Mouse (Mus musculus): ENCODE data around the gene Lhx5. TPM values are rescaled to one million over a fixed set of nuclear protein-coding genes. Genes with fewer than 3 reads are reported as not detected.
A peak's percentile ranks its signal among the peaks of the same experiment; 100 is the strongest.

Lhx5 gene
- total and polyA plus RNA-seq, 2 experiments from 2014 or later: 14.7 to 27.0 TPM

GRCm38 (mm10) chr5:120437539-120437938 lies 6.0 kb downstream of the Lhx5 start:
- Histone ChIP-seq H3K27ac (ENCODE audit: low read depth, low read length) (peak overlapping the region; percentile 80), H3K4me3 (ENCODE audit: low read depth, low read length) (peak overlapping the region; percentile 37)

GRCm38 (mm10) chr5:120437986-120438385 lies 6.5 kb downstream of the Lhx5 start:
- no peak for DNase-seq (ENCODE audit: low spot score)

More at GRCm38 (mm10) chr5:120437539-120437938, 6.0 kb downstream of the Lhx5 start:
- Histone ChIP-seq H3K36me3 (ENCODE audit: insufficient read depth, low read length) (no peaks in the 10 kb centered on the region), H3K4me2 (ENCODE audit: low read depth, low read length, poor library complexity, severe bottlenecking) (peak overlapping the region; percentile 54), H3K9ac (replicated peaks; ENCODE audit: low read length, poor library complexity, severe bottlenecking) (peak overlapping the region; percentile 73), H3K27me3 (ENCODE audit: insufficient read depth, low read length) (peaks cover 30% of the 10 kb centered on the region), H3K4me1 (ENCODE audit: insufficient read depth, low read length) (no peaks in the 10 kb centered on the region; the same call in 1 of the 2 replicates), H3K9me3 (ENCODE audit: low read length) (no peaks in the 10 kb centered on the region)
- no peak for TF ChIP-seq CTCF (IDR thresholded peaks at IDR 0.05)
- no peak for DNase-seq (ENCODE audit: low spot score)
- no peak for ATAC-seq (ENCODE audit: low FRiP score)
- 2% methylated on average over 17 of the region's 17 CpGs for WGBS

GRCm38 (mm10) chr5:120438469-120438868 lies 7.0 kb downstream of the Lhx5 start:
- Histone ChIP-seq H3K27me3 (ENCODE audit: insufficient read depth, low read length) (peaks cover 28% of the 10 kb centered on the region), H3K4me2 (ENCODE audit: low read depth, low read length, poor library complexity, severe bottlenecking) (peak overlapping the region; percentile 54), H3K4me3 (ENCODE audit: low read depth, low read length) (peak overlapping the region; percentile 37), H3K36me3 (ENCODE audit: insufficient read depth, low read length) (no peaks in the 10 kb centered on the region), H3K9ac (replicated peaks; ENCODE audit: low read length, poor library complexity, severe bottlenecking) (peak overlapping the region; percentile 73), H3K4me1 (ENCODE audit: insufficient read depth, low read length) (no peaks in the 10 kb centered on the region; the same call in 1 of the 2 replicates), H3K27ac (ENCODE audit: low read depth, low read length) (peak overlapping the region; percentile 80), H3K9me3 (ENCODE audit: low read length) (no peaks in the 10 kb centered on the region)
- TF ChIP-seq CTCF (IDR thresholded peaks at IDR 0.05): no peak
- 6% methylated on average over 13 of the region's 13 CpGs for whole genome bisulfite sequencing
- DNase-seq (ENCODE audit: low spot score): no peak
- no peak for ATAC-seq (ENCODE audit: low FRiP score)

More at GRCm38 (mm10) chr5:120437986-120438385, 6.5 kb downstream of the Lhx5 start:
- Histone ChIP-seq H3K36me3 (ENCODE audit: insufficient read depth, low read length) (no peaks in the 10 kb centered on the region), H3K9ac (replicated peaks; ENCODE audit: low read length, poor library complexity, severe bottlenecking) (peak overlapping the region; percentile 73), H3K27ac (ENCODE audit: low read depth, low read length) (peak overlapping the region; percentile 80), H3K4me2 (ENCODE audit: low read depth, low read length, poor library complexity, severe bottlenecking) (peak overlapping the region; percentile 54), H3K4me3 (ENCODE audit: low read depth, low read length) (peak overlapping the region; percentile 37), H3K9me3 (ENCODE audit: low read length) (no peaks in the 10 kb centered on the region), H3K4me1 (ENCODE audit: insufficient read depth, low read length) (no peaks in the 10 kb centered on the region; the same call in 1 of the 2 replicates), H3K27me3 (ENCODE audit: insufficient read depth, low read length) (peaks cover 30% of the 10 kb centered on the region)
- TF ChIP-seq CTCF (IDR thresholded peaks at IDR 0.05): no peak
- no peak for ATAC-seq (ENCODE audit: low FRiP score)
- 0% methylated on average over 32 of the region's 33 CpGs for WGBS

DNA sequence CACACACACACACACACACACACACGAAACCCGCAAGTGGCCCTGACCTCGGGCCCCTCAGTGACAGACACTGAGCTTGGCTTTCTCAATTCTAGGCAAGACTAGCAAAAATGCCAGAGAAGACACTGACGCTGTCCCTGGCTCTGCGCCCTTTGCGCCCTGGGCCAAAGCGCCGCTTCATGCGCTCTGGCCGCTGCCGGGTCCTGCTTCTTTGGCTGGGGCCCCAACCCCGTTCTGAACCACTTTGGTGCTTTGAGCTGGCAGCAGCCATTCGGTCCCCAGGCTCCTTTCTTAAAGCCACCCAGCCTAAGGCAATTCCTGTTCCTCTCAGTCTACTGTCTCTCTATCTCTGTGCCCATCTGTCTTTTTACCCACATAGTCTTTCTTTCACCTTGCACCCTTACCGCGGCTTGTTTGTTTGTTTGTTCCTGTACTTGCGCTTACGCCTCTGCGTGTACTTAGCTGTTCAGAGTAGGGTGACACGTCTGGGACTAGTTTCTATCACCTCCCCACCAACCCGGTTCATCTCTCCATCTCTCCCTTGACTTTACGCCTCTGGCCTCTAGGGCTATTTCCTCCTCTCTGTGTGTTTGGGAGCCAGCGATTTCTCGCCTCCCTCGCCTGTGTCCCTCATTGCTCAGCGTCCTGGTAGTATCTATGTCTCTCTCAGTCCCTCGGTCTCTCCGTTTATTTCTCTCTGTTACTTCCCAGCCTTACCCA lies 7.7 kb downstream of the Lhx5 start:
- peak; percentile 6; the same call in 1 of the 2 replicates for TF ChIP-seq CTCF (IDR thresholded peaks at IDR 0.05)
- ATAC-seq (ENCODE audit: low FRiP score) (no peak), DNase-seq (ENCODE audit: low spot score) (peak; percentile 65)
- Histone ChIP-seq H3K27ac (ENCODE audit: low read depth, low read length) (peak overlapping the region; percentile 80), H3K36me3 (ENCODE audit: insufficient read depth, low read length) (no peaks in the 10 kb centered on the region), H3K9ac (replicated peaks; ENCODE audit: low read length, poor library complexity, severe bottlenecking) (peak overlapping the region; percentile 73), H3K9me3 (ENCODE audit: low read length) (no peaks in the 10 kb centered on the region), H3K27me3 (ENCODE audit: insufficient read depth, low read length) (peaks cover 21% of the 10 kb centered on the region), H3K4me3 (ENCODE audit: low read depth, low read length) (peak overlapping the region; percentile 37), H3K4me1 (ENCODE audit: insufficient read depth, low read length) (no peaks in the 10 kb centered on the region; the same call in 1 of the 2 replicates), H3K4me2 (ENCODE audit: low read depth, low read length, poor library complexity, severe bottlenecking) (peak overlapping the region; percentile 54)
- 6% methylated on average over 26 of the region's 27 CpGs for WGBS

GRCm38 (mm10) chr5:120439887-120440670 lies 8.6 kb downstream of the Lhx5 start:
- H3K9ac ChIP-seq (replicated peaks; ENCODE audit: low read length, poor library complexity, severe bottlenecking): peak overlapping the region; percentile 73
- ATAC-seq (ENCODE audit: low FRiP score): no peak
- peak overlapping the region; percentile 54 for H3K4me2 ChIP-seq (ENCODE audit: low read depth, low read length, poor library complexity, severe bottlenecking)
- no peaks in the 10 kb centered on the region for H3K36me3 ChIP-seq (ENCODE audit: insufficient read depth, low read length)
- no peaks in the 10 kb centered on the region; the same call in 1 of the 2 replicates for H3K4me1 ChIP-seq (ENCODE audit: insufficient read depth, low read length)
- 5% methylated on average over 61 of the region's 61 CpGs for WGBS
- H3K27me3 ChIP-seq (ENCODE audit: insufficient read depth, low read length): peaks cover 13% of the 10 kb centered on the region
- TF ChIP-seq CTCF (IDR thresholded peaks at IDR 0.05): no peak
- H3K27ac ChIP-seq (ENCODE audit: low read depth, low read length): peak overlapping the region; percentile 80
- no peaks in the 10 kb centered on the region for H3K9me3 ChIP-seq (ENCODE audit: low read length)
- no peak for DNase-seq (ENCODE audit: low spot score)
- peak overlapping the region; percentile 37 for H3K4me3 ChIP-seq (ENCODE audit: low read depth, low read length)

All from midbrain, postnatal 0 days (tissue).